Mouse (Mus musculus) liver, adult 2 months (tissue): ENCODE measurements around the gene Zmiz1.

Experiments used
- CTCF ChIP-seq: fragments of 200-500 bp; IDR thresholded peaks from 2 replicates; pipeline ENCODE4 v1.5.1; 2011; ENCODE audit warnings: low read depth, low read length, control low read depth
- POLR2A ChIP-seq: fragments of 200-500 bp; IDR thresholded peaks from 2 replicates; pipeline ENCODE4 v1.6.1; 2011; ENCODE audit warnings: low read length, control low read depth; ENCODE audit not compliant: insufficient read depth; ENCODE audit errors: extremely low read depth

- no peak for TF ChIP-seq CTCF
- TF ChIP-seq POLR2A = no peak
These were observed 6.4 kb upstream of the Zmiz1 start for GRCm38 (mm10) chr14:25452633-25453025.
